Mouse (Mus musculus) cerebral cortex, adult 2 months (tissue): ENCODE results near the gene Ppfia2.

ENCODE experiments used
- WGBS: fragments of 180-500 bp; shearing (Covaris S2); methylation state at CpG from one replicate; pipeline ENCODE4 v1.1.7; 2018; 5-methylcytosine and 5-hydroxymethylcytosine counted together

Ppfia2 gene

DNA sequence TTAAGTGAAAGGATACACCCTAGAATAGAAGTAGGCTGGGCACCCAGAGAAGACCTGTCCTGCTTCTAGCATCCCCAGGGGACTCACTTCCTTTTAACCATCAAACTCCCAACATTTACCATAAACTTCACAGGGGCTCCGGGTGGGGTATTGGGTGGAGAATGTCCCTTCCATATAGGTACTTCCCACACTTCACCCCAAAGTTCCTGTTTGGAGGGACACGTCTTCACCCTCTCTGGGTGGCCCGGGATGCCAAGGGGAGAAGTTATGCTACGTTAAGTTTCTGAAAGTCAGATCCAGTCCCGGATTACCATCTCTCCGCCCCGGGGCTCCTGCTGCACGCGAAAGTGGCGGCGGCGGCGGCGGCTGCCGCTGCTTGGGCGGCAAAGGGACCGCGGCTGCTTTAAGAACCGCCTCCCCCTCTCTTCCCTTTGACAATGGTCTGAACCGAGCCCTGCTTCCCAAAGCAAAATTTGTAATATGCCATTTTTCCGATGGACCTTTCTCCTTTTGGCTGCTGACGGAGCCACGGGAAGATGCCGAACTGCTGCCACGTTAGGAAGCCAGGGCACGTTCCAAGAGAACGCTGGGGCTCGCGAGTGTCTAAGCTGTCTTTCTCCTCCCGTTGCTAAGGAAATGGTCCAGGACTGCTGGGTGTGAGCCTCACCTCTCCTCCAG is at the start of gene Ppfia2:
Gene Ppfia2 (plus strand): TSS at position 485 of the 678 bp plus-strand sequence.
- under 1% methylated on average over 30 of the region's 30 CpGs for WGBS

DNA sequence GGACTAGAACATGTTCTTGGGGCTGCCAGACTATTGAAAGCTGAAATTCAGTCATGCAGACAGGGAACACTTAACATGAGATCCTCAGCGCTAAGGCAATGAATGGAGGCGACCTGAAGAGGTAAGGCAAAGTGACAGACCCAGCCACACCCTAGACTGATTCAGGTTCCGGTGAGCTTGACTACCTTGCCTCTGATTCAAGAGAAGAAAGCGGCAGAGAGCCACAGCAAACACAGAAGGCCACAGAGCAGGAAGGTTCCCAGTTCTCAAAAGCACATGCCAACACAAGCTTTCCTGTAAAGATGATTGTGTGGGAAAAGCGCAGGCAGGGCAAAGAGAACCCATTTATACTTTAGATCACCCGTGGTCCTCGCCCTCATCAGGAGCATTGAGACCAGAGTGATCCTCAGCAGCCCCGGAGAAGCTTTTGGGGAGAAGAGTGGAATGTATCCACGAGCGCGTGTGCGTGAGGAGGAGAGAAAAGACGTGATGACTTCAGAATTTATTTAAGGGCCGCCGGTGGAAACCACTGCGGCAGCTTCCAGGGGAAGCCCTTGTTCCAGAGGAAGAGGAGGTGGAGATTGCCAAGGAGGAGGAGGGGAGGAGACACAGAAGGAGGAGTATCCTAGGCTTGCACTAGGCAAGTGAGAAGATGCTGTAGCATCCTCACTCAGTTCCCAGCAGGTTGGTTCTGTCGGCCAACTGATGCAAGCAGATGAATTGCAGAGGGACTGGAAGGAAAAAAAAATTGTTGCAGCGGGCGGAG is 1.0 kb upstream of the Ppfia2 start:
- 2% methylated on average over 19 of the region's 19 CpGs for WGBS

DNA sequence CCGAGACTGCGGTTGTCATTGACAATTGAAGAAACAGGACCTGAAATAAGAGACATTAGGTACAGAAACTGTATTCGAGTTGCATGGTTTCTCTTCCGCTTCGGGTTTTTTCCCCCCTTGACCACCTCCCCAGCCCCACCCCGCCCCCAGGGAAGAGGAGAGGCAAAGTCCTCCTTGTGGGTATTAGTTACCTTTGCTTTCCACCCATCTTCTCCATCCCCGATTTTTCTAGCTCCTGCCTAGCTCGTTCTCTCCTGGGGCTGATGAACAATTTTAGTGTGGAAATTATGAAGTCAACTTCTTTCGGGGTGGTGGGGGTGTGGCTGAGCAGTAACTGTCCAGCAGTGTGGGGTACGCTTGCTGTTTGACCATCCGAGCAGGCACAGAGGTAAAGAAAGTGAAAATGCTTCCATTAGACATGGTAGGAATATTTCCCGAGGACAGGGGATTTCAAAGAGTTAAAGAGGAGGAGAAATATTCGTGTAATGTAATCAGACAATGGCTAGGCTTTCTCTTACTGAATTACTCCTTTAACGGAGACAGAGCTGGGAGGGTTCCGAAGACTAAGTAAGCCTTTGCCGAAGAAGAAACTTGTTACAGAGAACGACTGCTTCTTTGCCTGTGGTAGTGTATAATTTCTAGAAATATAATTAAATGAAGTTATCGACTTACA is 530 bp downstream of the Ppfia2 start:
- WGBS: 3% methylated on average over 18 of the region's 18 CpGs

DNA sequence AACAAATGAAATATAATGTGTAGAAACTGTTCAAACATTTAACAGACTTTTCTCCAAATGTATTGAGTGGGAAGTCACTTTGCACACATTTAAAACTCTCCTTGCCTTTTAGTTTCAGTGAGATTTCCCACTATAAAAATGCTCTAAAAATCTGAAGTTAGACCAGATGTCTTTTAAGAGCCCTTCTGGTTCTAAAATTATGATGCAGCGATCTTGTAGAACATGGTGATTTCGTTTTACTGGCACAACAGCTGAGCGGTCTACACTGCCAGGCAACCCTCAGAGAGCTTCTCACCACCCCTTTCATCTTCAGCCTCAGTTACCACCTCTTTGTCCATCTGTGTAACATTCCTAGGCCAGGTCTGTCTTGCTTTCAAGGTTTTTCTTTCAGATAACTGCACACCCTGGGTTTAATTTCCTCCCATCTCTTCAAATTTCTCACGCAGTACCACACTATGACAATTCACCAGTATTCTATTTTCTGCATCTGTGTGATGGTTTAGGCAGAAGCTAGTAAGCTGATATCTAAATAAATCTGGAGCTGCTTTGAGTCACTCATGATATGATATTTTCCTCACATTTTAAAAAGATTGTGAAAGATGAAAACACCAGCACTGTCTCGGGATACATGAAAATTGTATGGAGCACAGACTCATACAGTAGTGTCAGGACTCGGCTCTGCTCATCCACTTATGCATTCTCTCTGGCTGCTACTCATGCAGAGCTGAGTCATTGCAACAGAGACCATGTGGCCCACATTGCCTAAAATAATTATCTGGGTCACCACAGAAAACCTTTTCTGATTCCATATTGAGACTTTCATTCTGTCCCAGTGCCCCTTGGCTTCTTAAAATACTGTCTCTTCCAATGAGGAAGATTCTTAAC is 39.4 kb downstream of the Ppfia2 start:
- 41% methylated on average over 6 of the region's 6 CpGs for WGBS

DNA sequence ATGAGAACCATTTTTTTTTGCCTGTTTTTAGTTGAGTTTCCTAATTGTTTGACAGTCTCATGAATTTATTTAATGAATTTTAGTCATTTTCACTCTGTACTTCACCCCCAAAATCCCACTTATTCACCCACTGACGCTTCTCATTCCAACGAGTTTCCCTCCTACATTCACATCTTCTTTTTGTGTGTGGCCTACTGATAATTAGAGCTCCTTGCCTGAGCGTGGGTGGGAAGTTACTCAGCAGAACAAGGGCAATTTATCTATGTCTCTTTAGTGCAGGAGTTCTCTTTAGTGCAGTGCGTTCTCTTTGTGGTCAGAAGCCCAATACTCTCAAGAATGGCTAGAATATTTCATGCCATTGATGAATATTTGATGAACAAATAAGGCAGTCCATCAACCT is 95.9 kb downstream of the Ppfia2 start:
- WGBS: 55% methylated on average over 4 of the region's 4 CpGs

DNA sequence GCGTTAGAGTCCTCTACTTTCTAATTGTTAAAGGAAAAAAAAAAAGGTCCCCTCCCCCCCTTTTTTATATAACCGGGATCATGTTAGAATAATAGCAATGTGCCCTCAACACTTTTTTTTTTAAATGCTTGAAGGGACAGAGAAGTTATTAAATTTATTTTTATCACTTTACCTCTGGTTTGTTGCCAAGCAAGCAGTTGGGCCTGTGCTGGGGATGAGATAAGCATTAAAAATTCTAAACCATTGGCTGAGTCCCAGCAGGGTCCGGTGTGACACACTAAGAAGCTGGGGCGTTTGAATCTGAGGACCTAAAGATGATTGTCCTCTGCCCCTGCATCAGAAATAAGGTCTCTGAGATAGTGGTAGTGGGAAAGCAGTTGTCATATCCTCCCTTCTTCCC is 114.9 kb downstream of the Ppfia2 start:
- WGBS: 47% methylated on average over 4 of the region's 4 CpGs

DNA sequence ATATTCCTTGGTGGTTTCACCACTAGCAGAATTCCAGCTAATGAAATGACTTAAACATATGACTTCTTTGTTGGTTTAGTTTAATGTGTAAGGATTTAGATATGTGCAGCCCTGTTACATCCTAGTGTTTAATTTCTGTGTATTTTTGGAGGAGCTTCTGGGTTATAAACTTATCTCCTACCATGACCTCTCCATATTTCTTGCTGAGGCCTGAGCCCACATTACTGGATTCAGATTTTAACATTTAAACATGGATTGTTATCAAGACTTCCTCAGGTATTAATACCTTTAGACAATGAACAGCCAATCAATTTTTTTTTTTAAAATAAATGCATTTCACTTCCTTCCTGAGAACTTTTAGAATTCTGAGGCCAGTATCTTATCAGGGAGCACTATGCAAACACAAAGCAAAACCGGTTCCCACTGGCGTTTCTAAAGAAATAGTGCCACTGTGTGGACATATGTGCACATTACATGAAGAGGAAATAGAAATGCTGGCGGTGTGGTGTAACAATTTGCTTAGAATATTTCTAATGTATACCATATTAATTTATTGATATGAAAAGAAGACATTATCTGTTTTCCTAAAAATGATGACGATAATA is 115.4 kb downstream of the Ppfia2 start:
- WGBS: 3% methylated on average over 4 of the region's 4 CpGs

DNA sequence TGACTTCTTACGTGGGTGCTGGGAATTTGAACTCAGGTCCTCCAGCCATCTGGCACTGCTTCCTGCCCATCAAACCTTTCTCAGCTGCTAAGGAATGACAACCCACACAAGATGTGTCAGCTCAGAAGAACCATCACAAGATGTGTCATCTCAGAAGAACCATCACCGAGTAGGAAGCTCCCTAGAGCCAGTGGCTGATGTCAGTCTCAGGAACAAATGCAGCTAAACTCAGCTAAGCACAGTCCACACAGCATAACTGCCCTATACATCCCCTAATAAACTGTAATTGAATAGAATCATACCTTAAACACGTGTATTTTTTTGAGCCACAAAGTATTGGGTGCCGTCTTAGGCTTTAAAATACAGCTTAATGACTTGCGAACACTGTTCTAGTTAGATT is 117.7 kb downstream of the Ppfia2 start:
- 57% methylated on average over 5 of the region's 5 CpGs for WGBS

DNA sequence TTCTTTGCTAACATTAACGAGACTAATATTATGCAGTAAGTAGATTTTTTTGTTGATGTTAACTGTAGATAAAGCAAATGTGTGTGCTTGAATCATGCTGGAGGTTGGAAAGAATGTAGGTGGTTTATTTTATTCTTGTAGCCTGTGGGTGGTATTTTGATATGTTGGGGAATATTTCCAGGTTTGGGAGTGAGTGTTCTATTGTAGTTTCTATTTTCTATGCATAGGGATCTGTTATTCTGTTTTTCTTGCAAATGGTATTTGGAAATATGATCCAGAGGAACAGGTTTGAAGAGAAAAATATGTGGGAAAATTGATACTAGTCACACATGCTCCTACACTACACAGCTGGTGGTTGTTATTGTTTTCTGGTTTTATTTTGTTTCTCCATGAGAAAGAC is 120.8 kb downstream of the Ppfia2 start:
- 61% methylated on average over 1 of the region's 1 CpGs for WGBS

DNA sequence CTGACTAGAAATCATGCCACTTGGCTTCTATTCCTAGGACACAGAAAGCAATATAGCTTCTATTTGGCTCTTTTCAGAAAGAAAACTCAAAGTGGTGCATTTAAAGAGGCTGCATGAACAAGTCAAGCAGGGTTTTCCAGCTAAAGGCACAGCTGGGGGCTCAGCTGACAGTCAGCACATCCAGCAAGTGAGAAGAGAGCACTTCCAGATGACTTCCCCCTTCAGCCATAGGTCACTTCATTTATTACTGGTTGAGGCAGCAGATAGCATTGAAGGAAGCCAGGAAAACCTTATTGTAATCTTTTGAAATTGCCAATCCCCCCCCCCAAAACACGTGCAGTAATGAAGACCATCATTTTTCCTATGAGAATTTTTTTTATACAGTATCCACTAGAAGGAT is 126.8 kb downstream of the Ppfia2 start:
- WGBS: 56% methylated on average over 1 of the region's 1 CpGs

DNA sequence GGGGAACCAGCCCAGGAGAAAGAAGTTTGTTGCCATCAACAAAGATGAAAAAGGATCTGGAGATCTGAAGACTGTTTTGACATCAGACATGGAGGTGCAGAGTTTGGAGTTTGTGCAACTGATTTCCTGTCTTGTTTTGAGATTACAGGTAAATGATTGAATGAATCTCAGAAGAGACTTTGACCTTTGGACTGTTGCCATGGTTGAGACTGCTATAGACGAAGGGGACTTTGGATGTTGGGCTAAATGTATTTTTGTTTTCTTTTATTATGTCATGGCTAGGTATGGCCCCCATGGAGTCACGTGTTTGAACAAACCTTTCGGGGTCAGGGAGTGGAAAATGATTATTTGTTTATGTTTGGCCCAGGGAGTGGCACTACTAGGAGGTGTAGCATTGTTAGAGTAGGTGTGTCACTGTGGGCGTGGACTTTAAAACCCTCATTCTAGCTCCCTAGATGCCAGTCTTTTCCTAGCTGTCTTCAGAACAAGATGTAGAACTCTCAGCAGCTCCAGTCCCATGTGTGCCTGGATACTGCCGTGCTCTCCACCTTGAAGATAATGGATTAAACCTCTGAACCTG is 133.3 kb downstream of the Ppfia2 start:
- 81% methylated on average over 5 of the region's 5 CpGs for WGBS

DNA sequence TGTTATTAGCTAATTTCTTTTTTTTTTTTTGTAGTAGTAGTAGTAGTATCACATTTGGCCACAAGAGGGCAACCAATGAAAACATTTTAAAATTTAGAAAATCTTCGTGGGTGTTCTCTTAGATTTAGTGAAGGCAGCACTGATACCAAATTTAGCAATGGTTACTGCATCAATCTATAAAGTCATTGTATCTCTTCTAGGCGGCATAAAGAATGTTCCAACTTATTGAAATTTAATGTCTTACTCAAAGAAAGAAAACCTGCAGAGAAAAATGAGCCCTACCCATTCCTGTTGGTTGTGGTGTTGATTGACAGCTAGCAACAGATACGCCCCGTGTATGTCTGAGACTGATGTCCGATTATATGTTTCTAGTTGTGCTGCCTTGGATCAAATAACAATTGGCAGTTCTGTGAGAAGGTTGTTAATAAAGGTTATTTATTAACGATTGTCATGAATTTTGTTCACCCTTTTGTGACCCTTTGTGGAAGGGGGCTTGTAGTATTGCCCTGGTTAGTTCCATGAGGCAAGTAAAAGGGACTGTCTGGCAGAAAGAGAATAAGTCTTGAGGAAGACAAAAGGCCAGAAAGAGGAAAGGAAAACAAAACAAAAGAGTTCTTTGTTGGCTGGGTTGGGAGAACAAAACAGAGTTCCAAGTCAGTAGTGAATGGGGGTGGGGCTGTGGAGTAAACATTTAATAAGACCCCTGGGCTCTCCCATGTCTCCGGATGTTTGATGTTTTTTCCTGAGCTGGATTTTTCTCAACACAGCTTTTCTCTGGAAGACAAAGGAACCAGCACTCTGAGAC is 139.2 kb downstream of the Ppfia2 start:
- WGBS: 4% methylated on average over 7 of the region's 7 CpGs

DNA sequence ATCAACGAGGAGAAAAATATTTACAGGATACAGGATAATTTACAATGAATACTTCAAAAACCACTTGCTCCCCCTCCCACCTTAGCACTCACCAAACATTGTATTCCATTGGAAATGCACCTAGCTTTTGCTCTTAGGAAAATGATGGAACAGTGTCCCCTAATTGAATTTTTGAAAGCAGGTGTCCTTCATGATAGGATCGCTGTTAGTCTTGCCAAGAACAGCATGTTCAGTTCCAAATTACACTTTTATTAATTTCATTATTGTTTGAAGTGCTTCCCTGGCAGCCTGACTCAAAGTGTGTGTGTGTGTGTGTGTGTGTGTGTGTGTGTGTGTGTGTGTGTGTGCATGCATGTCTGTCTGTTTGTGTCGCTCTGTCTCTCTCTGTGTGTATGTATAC is 140.1 kb downstream of the Ppfia2 start:
- WGBS: 50% methylated on average over 3 of the region's 3 CpGs

DNA sequence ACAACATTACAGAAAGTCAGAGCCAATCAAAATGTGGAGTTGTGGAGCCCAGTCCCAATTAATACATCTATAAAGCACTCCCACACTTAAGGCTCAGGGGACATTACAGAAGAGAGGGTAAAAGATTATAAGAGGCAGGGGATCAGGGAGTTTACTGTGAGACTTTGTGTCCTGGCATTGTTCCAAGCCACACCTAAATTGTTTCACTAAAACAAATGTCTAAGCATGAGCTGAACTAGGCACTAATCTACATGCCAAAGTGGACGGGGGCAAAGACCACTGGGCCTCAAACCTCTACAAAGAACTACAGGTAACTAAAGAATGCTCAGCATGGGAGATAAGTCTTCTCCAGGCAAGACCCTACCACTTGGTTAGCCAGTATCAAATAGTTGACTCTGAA is 148.1 kb downstream of the Ppfia2 start:
- 86% methylated on average over 1 of the region's 1 CpGs for WGBS

DNA sequence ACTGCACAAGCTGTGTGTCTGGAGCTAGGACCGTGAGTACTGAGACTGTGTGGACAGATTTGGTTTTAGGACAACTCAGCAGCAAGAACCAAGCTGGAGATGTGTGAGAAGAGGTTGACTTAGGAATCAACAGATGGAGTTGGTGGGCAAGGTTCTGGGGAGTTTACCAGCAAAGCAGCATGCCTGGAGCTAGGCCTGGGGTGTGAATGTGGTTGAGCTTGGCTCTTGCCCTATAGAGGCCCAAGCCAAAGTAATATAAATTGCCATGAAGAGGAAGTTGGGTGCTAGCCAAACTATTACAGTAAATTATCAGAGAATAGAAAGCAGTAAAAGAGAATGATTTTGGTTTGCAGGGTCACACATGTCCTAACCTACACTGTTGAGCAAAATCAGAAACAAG is 150.8 kb downstream of the Ppfia2 start:
- WGBS: 74% methylated on average over 1 of the region's 1 CpGs

DNA sequence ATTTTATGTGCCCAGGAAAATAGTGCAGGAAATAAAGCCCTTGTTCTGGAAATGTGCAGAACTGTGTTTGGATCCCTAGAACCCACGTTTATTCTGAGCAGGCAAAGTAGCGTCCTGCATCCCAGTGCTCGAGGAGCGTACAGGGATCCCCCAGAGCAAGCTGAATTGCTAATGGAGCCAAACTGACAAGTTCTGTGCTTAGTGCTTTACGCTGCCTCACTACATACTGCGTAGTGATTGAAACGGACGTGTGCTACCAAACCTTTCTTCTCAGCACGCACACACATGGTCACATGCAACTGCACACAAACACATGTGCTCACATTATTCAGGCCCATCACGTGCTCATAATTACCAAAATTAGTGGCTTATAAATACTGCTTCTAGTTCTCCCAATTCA is 153.2 kb downstream of the Ppfia2 start:
- WGBS: 51% methylated on average over 10 of the region's 10 CpGs

DNA sequence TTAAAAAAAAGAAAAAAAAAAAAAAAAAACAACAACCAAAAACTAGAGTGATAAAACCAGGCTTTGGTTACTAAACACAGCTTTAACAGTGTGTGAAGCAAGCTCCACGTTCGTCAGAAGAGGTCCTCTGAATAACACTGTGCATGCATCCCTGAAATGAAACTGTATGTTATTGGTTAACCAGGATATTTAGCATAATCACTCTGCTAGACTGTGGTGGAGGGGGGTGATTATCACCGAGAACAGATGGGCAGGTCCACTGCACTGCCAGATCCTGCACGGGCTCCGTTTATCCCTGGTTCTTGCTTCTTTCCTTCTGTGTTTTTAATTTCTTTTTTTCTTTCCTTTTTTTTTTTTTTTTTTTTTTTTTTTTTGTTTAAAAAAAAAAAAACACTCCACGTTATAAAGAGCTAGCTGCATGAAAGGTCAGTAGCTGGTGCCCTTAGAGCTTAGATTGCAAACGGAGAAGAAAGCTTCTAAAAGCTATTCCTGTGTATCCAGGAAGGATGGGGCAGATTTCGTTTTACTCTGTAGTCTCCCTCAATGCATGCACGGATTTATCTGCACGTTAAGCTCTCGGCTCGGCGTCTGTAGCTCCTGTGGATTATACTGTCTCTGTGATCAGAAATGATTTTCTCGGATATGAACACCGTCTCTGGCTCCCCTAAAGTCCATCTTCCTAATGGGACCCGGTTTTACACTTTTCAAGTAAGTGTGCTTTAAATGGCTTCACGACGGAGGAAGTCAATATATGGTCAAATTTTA is 162.2 kb downstream of the Ppfia2 start:
- 15% methylated on average over 18 of the region's 18 CpGs for WGBS

DNA sequence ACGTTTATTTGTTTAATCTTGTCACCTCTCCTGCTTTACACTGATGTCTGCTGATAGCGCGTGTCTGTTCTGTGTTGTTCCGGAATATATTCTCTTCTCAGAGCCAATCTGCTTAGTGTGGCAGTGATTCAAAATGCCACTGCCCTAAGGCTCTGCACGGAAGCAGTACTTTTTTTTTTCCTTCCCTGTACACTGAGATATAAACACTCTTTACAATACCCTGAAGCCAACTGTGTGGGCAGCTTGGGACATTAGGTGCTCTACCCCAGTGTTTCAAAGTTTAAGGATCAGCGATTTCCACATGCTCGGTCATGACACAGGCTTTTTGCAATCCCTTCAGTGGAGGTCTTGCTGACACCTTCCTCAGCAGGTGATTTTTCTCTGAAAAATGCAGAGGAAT is 163.8 kb downstream of the Ppfia2 start:
- 42% methylated on average over 7 of the region's 7 CpGs for WGBS

DNA sequence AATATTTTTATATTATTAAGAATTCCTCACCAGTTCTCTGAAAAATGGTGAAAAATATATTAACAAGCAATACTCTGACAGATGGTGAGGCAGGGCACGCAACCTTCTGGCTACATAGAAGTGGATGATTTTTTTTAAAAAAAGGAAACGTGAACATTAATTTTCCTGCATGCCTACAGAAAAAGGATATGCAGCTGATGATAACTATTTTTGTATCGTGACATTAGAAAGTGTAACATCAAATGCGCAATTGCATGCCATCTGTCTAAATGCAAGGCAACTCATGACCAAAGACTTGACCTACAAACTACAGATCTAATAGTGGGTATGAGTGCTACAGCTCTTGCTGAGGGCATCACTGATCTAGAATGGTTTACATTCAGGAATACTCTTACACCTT is 182.1 kb downstream of the Ppfia2 start:
- 76% methylated on average over 4 of the region's 4 CpGs for WGBS

DNA sequence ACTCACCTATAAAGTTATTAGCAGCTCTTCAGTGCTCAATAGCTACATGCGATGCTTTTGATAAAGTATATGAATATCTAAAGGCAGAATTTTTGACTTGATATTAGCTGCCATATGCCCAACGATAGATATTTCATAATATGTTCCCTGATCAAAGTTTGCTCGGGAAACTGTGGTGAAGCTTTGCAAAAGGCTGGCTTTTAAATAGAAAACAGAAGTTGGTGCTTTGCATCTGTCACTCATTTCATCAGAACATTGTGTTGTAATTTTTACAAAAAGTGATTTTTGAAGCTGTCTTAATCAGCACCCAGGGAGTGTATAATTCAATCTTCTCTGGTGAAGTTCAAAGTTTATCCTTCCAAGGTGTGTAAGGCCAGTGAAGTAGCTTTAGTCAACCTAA is 195.1 kb downstream of the Ppfia2 start:
- 82% methylated on average over 3 of the region's 3 CpGs for WGBS
